ENCODE assay signal across 9 mouse cellular contexts in genomic region chr6:99275381-99276296, GRCm38 (mm10).
DNase-seq lines count a peak whose midpoint lies in the region; ATAC-seq and TF ChIP-seq lines count a peak whose summit lies in the region.
"Had no signal": no experiment of that assay in that cellular context is flagged by ENCODE, and none has a peak within 500 bp of the region (broad histone marks: within the 10 kb centered on the region; RNA-seq: fewer than 3 reads in every experiment).

No protein-coding gene starts in this region.

- peaks cover 22% of the 10 kb centered on the region for H3K4me1 ChIP-seq in thymus, adult 2 months (replicated peaks; ENCODE audit: control insufficient read depth, insufficient read depth, low read length)
- H3K4me1 ChIP-seq in kidney, postnatal 0 days (replicated peaks; ENCODE audit: insufficient read depth, low read length): no peaks in the 10 kb centered on the region
- H3K4me1 ChIP-seq in lung, postnatal 0 days (ENCODE audit: insufficient read depth, low read depth, low read length): 0 out of 2 replicates have a peak, but pooled peaks cover 2% of the 10 kb centered on the region

- H3K9me3 ChIP-seq in kidney, postnatal 0 days (replicated peaks; ENCODE audit: low read length): no peaks in the 10 kb centered on the region
- H3K9me3 ChIP-seq in lung, postnatal 0 days (ENCODE audit: low read length): no peaks in the 10 kb centered on the region

- DNase-seq in thymus, adult 2 months: peak; percentile 25
- no peak for DNase-seq in thymus, postnatal 10 days (ENCODE audit: low spot score in 2 of 2)
- DNase-seq in kidney, postnatal 0 days (ENCODE audit: low spot score): peak; percentile 63
- DNase-seq in lung, postnatal 0 days (ENCODE audit: low spot score): peak; percentile 88
- DNase-seq in frontal cortex, postnatal 36 days (ENCODE audit: low spot score in 2 of 2): no peak
- DNase-seq in urinary bladder, postnatal 36 days (ENCODE audit: low spot score in 2 of 2): no peak
- DNase-seq in left cerebral cortex, postnatal 36 days (ENCODE audit: low spot score in 2 of 2): no peak
- DNase-seq in retina, embryonic 14.5 days (ENCODE audit: low spot score): no peak
- DNase-seq: heart, postnatal 36 days had no signal

- peak overlapping the region; percentile 11; the same call in 1 of the 2 replicates for H3K4me2 ChIP-seq in kidney, postnatal 0 days (ENCODE audit: low read length)
- H3K4me2 ChIP-seq in lung, postnatal 0 days (replicated peaks; ENCODE audit: low read depth, low read length): peak overlapping the region; percentile 35

- H3K27ac ChIP-seq in thymus, adult 2 months (ENCODE audit: control insufficient read depth, insufficient read depth, low read length): peak overlapping the region; percentile 7
- no peak overlapping the region for H3K27ac ChIP-seq in kidney, postnatal 0 days
- peak overlapping the region; percentile 71 for H3K27ac ChIP-seq in lung, postnatal 0 days (ENCODE audit: low read length)

- H3K4me3 ChIP-seq in thymus, adult 2 months (ENCODE audit: control insufficient read depth, insufficient read depth, low read length): no peak overlapping the region
- no peak overlapping the region; the same call in 1 of the 2 replicates for H3K4me3 ChIP-seq in kidney, postnatal 0 days (replicated peaks; ENCODE audit: low read depth, low read length)
- H3K4me3 ChIP-seq in lung, postnatal 0 days (ENCODE audit: low read depth, low read length): 0 out of 2 replicates have a peak overlapping the region, but pooled peaks have one; percentile 4

- 25% methylated on average over 21 of the region's 21 CpGs for WGBS in thymus, adult 2 months
- WGBS in kidney, postnatal 0 days: 33% methylated on average over 21 of the region's 21 CpGs
- 22% methylated on average over 21 of the region's 21 CpGs for WGBS in lung, postnatal 0 days

- no peak for TF ChIP-seq POLR2A in thymus, adult 2 months (IDR thresholded peaks at IDR 0.05; ENCODE audit: control insufficient read depth, extremely low read depth, insufficient read depth, low read length, poor library complexity)

- no peak for ATAC-seq in kidney, postnatal 0 days (replicated peaks; ENCODE audit: low FRiP score, low read depth)
- ATAC-seq in lung, postnatal 0 days: peak; percentile 83

- no peaks in the 10 kb centered on the region for H3K27me3 ChIP-seq in thymus, adult 2 months (ENCODE audit: control insufficient read depth, insufficient read depth, low read length)
- H3K27me3 ChIP-seq in kidney, postnatal 0 days (ENCODE audit: insufficient read depth, low read length): no peaks in the 10 kb centered on the region
- H3K27me3 ChIP-seq in lung, postnatal 0 days (replicated peaks; ENCODE audit: insufficient read depth, low read length): no peaks in the 10 kb centered on the region

- H3K36me3 ChIP-seq in thymus, adult 2 months (ENCODE audit: control insufficient read depth, insufficient read depth, low read length): no peaks in the 10 kb centered on the region
- no peaks in the 10 kb centered on the region for H3K36me3 ChIP-seq in kidney, postnatal 0 days (ENCODE audit: insufficient read depth, low read length)
- no peaks in the 10 kb centered on the region for H3K36me3 ChIP-seq in lung, postnatal 0 days (ENCODE audit: insufficient read depth, low read length)

- TF ChIP-seq EP300 in lung, postnatal 0 days (IDR thresholded peaks at IDR 0.05): peak; percentile 73

- H3K9ac ChIP-seq in kidney, postnatal 0 days (ENCODE audit: low read depth, low read length): no peak overlapping the region
- no peak overlapping the region for H3K9ac ChIP-seq in lung, postnatal 0 days (replicated peaks; ENCODE audit: low read depth)

- intact Hi-C loops in left cerebral cortex, postnatal 36 days (cut with DNase I): no loop called here

- no peak for TF ChIP-seq CTCF in thymus, adult 2 months (IDR thresholded peaks at IDR 0.05; ENCODE audit: borderline replicate concordance, control insufficient read depth, extremely low read depth, insufficient read depth, low read length, poor library complexity)
- no peak for TF ChIP-seq CTCF in kidney, postnatal 0 days (IDR thresholded peaks at IDR 0.05; ENCODE audit: low read depth)
- no peak for TF ChIP-seq CTCF in lung, postnatal 0 days (IDR thresholded peaks at IDR 0.05)

Comparison
In these comparisons a context has a peak if more than half of its experiments do, and no peak if none do; other contexts are left out.
1. DNase-seq: peak in thymus, adult 2 months (single experiment), kidney, postnatal 0 days (single experiment) and lung, postnatal 0 days (single experiment); none in thymus, postnatal 10 days (0 of 2), frontal cortex, postnatal 36 days (0 of 2), urinary bladder, postnatal 36 days (0 of 2), left cerebral cortex, postnatal 36 days (0 of 2) and retina, embryonic 14.5 days (single experiment).